Mouse (Mus musculus) left cerebral cortex, postnatal 36 days (tissue): Measurements from ENCODE around the gene Zfand2b. TPM values are rescaled to one million over a fixed set of nuclear protein-coding genes. Genes with fewer than 3 reads are reported as not detected.

Experiments
- DNase-seq, 2 experiments: peaks; one replicate each; pipeline ENCODE4 v3.0.0; 2021 to 2022; ENCODE audit warnings: low spot score in 2 of 2, mixed read lengths in 1 of 2
- intact Hi-C: fragments of 180-260 bp; cut with DNase I; formaldehyde crosslinking; loops from one replicate; pipeline ENCODE4 v1.15.1; 2025
- total RNA-seq, 2 experiments: library from RNA; stranded (reverse); gene quantifications; 2 replicates each; pipeline ENCODE4 v1.2.3; 2021

The Zfand2b gene
- total RNA-seq, 2 experiments from 2014 or later: 25.9 to 30.1 TPM

GRCm38 (mm10) chr1:75158990-75159389 lies 9.5 kb upstream of the Zfand2b start:
- DNase-seq: no peak
- intact Hi-C loops: no loop called here

- intact Hi-C loops: no loop called here
- no peak for DNase-seq
These were observed 8.7 kb upstream of the Zfand2b start for GRCm38 (mm10) chr1:75159540-75160255.

GRCm38 (mm10) chr1:75160256-75160617 lies 8.2 kb upstream of the Zfand2b start:
- no peak for DNase-seq
- intact Hi-C loops: no loop called here

GRCm38 (mm10) chr1:75168093-75168471 lies 364 bp upstream of the Zfand2b start:
- no peak for DNase-seq
- intact Hi-C loops: loop anchor here (2.0 kb wide), 1 partner anchor 25 kb away; the partner anchor contains the start of genes Cnppd1 and Retreg2

- DNase-seq: peak; percentile 34 to 40
- intact Hi-C loops: no loop called here
These were observed 11.1 kb downstream of the Zfand2b start for GRCm38 (mm10) chr1:75179334-75180104.

GRCm38 (mm10) chr1:75180105-75180590 lies 11.7 kb downstream of the Zfand2b start, which contains the start of gene Abcb6:
TSS of gene Abcb6 (minus strand) at chr1:75180392.
- intact Hi-C loops: no loop called here
- peak; percentile 90 to 92 for DNase-seq

GRCm38 (mm10) chr1:75180741-75181140 lies 12.3 kb downstream of the Zfand2b start:
- DNase-seq: no peak
- intact Hi-C loops: no loop called here

GRCm38 (mm10) chr1:75181377-75181870 lies 13.0 kb downstream of the Zfand2b start:
- intact Hi-C loops: no loop called here
- DNase-seq: no peak

GRCm38 (mm10) chr1:75182160-75182559 lies 13.7 kb downstream of the Zfand2b start:
- intact Hi-C loops: no loop called here
- no peak for DNase-seq

GRCm38 (mm10) chr1:75185495-75185894 lies 17.0 kb downstream of the Zfand2b start:
- intact Hi-C loops: no loop called here

GRCm38 (mm10) chr1:75187126-75187525 lies 18.7 kb downstream of the Zfand2b start:
- DNase-seq: no peak
- intact Hi-C loops: no loop called here

More at GRCm38 (mm10) chr1:75185495-75185894, 17.0 kb downstream of the Zfand2b start:
- DNase-seq: no peak

- no peak for DNase-seq
- intact Hi-C loops: no loop called here
These were observed 19.6 kb downstream of the Zfand2b start for GRCm38 (mm10) chr1:75187914-75188483.

GRCm38 (mm10) chr1:75190577-75190976 lies 22.1 kb downstream of the Zfand2b start:
- DNase-seq: no peak
- intact Hi-C loops: no loop called here

- intact Hi-C loops: no loop called here
- DNase-seq: no peak
These were observed 22.8 kb downstream of the Zfand2b start for GRCm38 (mm10) chr1:75191258-75191621.

- intact Hi-C loops: no loop called here
These were observed 23.4 kb downstream of the Zfand2b start, which contains the start of the genes Ankzf1 and Atg9a for GRCm38 (mm10) chr1:75191622-75192402. TSS of gene Ankzf1 (plus strand) at chr1:75192151. TSS of gene Atg9a (minus strand) at chr1:75192196.

GRCm38 (mm10) chr1:75192452-75192851 lies 24.0 kb downstream of the Zfand2b start:
- intact Hi-C loops: no loop called here
- no peak for DNase-seq

More at GRCm38 (mm10) chr1:75191622-75192402, 23.4 kb downstream of the Zfand2b start, which contains the start of the genes Ankzf1 and Atg9a:
- peak; percentile 92 to 95 for DNase-seq

GRCm38 (mm10) chr1:75201236-75201635 lies 32.8 kb downstream of the Zfand2b start:
- intact Hi-C loops: no loop called here
- no peak for DNase-seq

- no peak for DNase-seq
- intact Hi-C loops: no loop called here
These were observed 40.7 kb downstream of the Zfand2b start for GRCm38 (mm10) chr1:75208967-75209678.
